Mouse (Mus musculus): ENCODE measurements at regions not wholly inside any gene's neighbourhood (a gene's known extent, or its start where the extent isn't known, plus 50 kb on each side); places are given as distances from the start of the nearest gene placed in this dataset.

DNA sequence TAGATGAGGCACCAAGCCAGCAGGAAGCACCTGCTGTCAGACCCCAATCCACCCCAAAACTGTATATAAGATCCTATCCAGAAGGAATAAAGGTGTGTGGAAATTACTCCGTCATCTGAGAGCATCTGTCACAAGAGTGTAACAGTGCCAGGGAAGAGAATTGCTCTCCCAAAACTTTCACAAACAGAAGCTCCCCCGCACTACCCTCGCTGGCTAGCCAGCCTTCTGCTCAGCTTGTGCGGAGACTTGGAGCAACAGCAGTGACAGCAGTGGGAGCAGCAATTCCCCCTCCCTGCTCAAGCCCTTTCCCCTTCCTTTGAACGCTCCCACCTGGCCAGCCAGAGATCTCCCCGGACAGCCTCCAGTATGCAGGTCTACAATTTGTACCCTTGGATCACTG is 136.9 kb downstream of the Cd55b start:
- TF ChIP-seq CTCF (IDR thresholded peaks at IDR 0.05; ENCODE audit: low read depth, low read length) (no peak), POLR2A (IDR thresholded peaks at IDR 0.05; ENCODE audit: extremely low read depth, insufficient read depth, low read length) (no peak)

Measured in liver, adult 2 months (tissue).